Mouse (Mus musculus) gastrocnemius, postnatal 14 days (tissue): ENCODE data around the gene Adam23. TPM values are rescaled to one million over a fixed set of nuclear protein-coding genes. Genes with fewer than 3 reads are reported as not detected.

Experiments used
- DNase-seq: peaks from one replicate; pipeline ENCODE4 v3.0.0; 2021; ENCODE audit warnings: mixed read lengths
- intact Hi-C: fragments of 180-260 bp; cut with DNase I; formaldehyde crosslinking; loops from one replicate; pipeline ENCODE4 v1.15.1; 2025; ENCODE audit warnings: low total_unique reads
- total RNA-seq, 2 experiments: library from RNA; stranded (reverse); gene quantifications; 2 replicates each; pipeline ENCODE4 v1.2.3; 2021

Gene Adam23
- total RNA-seq, 2 experiments from 2014 or later, result 3.7 to 5.5 TPM

- intact Hi-C loops, result no loop called here
Observed at GRCm38 (mm10) chr1:63464441-63464840, 18.8 kb downstream of the Adam23 start.

GRCm38 (mm10) chr1:63473272-63473671 lies 27.6 kb downstream of the Adam23 start:
- intact Hi-C loops, result no loop called here
- no peak for DNase-seq

More at GRCm38 (mm10) chr1:63464441-63464840, 18.8 kb downstream of the Adam23 start:
- no peak for DNase-seq

- intact Hi-C loops, result no loop called here
- DNase-seq, result no peak
Observed at GRCm38 (mm10) chr1:63473696-63474095, 28.0 kb downstream of the Adam23 start.

GRCm38 (mm10) chr1:63478946-63479345 lies 33.3 kb downstream of the Adam23 start:
- DNase-seq, result no peak
- intact Hi-C loops, result no loop called here

GRCm38 (mm10) chr1:63484646-63485045 lies 39.0 kb downstream of the Adam23 start:
- intact Hi-C loops, result no loop called here

GRCm38 (mm10) chr1:63486646-63487045 lies 41.0 kb downstream of the Adam23 start:
- no peak for DNase-seq
- intact Hi-C loops, result no loop called here

More at GRCm38 (mm10) chr1:63484646-63485045, 39.0 kb downstream of the Adam23 start:
- DNase-seq, result no peak

- DNase-seq, result no peak
- intact Hi-C loops, result no loop called here
Observed at GRCm38 (mm10) chr1:63491001-63491400, 45.3 kb downstream of the Adam23 start.

GRCm38 (mm10) chr1:63493325-63493724 lies 47.6 kb downstream of the Adam23 start:
- no peak for DNase-seq
- intact Hi-C loops, result no loop called here

- no peak for DNase-seq
- intact Hi-C loops, result no loop called here
Observed at GRCm38 (mm10) chr1:63507386-63507785, 61.7 kb downstream of the Adam23 start.

- intact Hi-C loops, result no loop called here
- no peak for DNase-seq
Observed at GRCm38 (mm10) chr1:63508801-63509200, 63.1 kb downstream of the Adam23 start.

- intact Hi-C loops, result no loop called here
- DNase-seq, result no peak
Observed at GRCm38 (mm10) chr1:63511416-63511815, 65.7 kb downstream of the Adam23 start.

GRCm38 (mm10) chr1:63517800-63518199 lies 72.1 kb downstream of the Adam23 start:
- DNase-seq, result peak; percentile 8
- intact Hi-C loops, result no loop called here

GRCm38 (mm10) chr1:63518814-63519213 lies 73.1 kb downstream of the Adam23 start:
- DNase-seq, result no peak
- intact Hi-C loops, result no loop called here

- intact Hi-C loops, result no loop called here
- DNase-seq, result peak; percentile 8
Observed at GRCm38 (mm10) chr1:63529901-63530300, 84.2 kb downstream of the Adam23 start.

- DNase-seq, result no peak
- intact Hi-C loops, result no loop called here
Observed at GRCm38 (mm10) chr1:63534271-63534827, 88.7 kb downstream of the Adam23 start.

- intact Hi-C loops, result no loop called here
- DNase-seq, result no peak
Observed at GRCm38 (mm10) chr1:63539884-63540613, 94.4 kb downstream of the Adam23 start.

- intact Hi-C loops, result no loop called here
- DNase-seq, result no peak
Observed at GRCm38 (mm10) chr1:63544122-63544521, 98.4 kb downstream of the Adam23 start.

- intact Hi-C loops, result no loop called here
- peak; percentile 17 for DNase-seq
Observed at GRCm38 (mm10) chr1:63553039-63553438, 107.3 kb downstream of the Adam23 start.

GRCm38 (mm10) chr1:63561772-63562520 lies 116.3 kb downstream of the Adam23 start:
- intact Hi-C loops, result no loop called here
- no peak for DNase-seq

- DNase-seq, result no peak
- intact Hi-C loops, result no loop called here
Observed at GRCm38 (mm10) chr1:63563928-63564327, 118.2 kb downstream of the Adam23 start.

- intact Hi-C loops, result no loop called here
- DNase-seq, result no peak
Observed at GRCm38 (mm10) chr1:63566501-63566900, 120.8 kb downstream of the Adam23 start.
